Mouse (Mus musculus) kidney, adult 18-20 months (tissue): ENCODE data around the gene Mylk.
A peak's percentile ranks its signal among the peaks of the same experiment; 100 is the strongest.
"Not testable (repeated sequence)": the region's sequence is repeated elsewhere in the genome, so short reads cannot be mapped to it uniquely, and the experiment has no call there.

Source experiments
- DNase-seq: peaks from one replicate; pipeline ENCODE4 v3.0.0; 2021

Mylk gene

GRCm38 (mm10) chr16:34772445-34773032, 27.5 kb downstream of the Mylk start:
- no peak for DNase-seq

- DNase-seq: no peak
These were observed 37.4 kb downstream of the Mylk start for GRCm38 (mm10) chr16:34782442-34782841.

- no peak for DNase-seq
These were observed 38.5 kb downstream of the Mylk start for GRCm38 (mm10) chr16:34783536-34783935.

GRCm38 (mm10) chr16:34784675-34785074, 39.7 kb downstream of the Mylk start:
- DNase-seq: no peak

GRCm38 (mm10) chr16:34792555-34792954, 47.5 kb downstream of the Mylk start:
- DNase-seq: no peak

- DNase-seq: no peak
These were observed 48.0 kb downstream of the Mylk start for GRCm38 (mm10) chr16:34793000-34793399.

- DNase-seq: no peak
These were observed 56.2 kb downstream of the Mylk start for GRCm38 (mm10) chr16:34801222-34801621.

GRCm38 (mm10) chr16:34804286-34805010, 59.4 kb downstream of the Mylk start:
- DNase-seq: no peak

GRCm38 (mm10) chr16:34806883-34807767, 62.1 kb downstream of the Mylk start:
- peak; percentile 59 for DNase-seq

- no peak for DNase-seq
These were observed 62.8 kb downstream of the Mylk start for GRCm38 (mm10) chr16:34807768-34808275.

GRCm38 (mm10) chr16:34812165-34812564, 67.2 kb downstream of the Mylk start:
- no peak for DNase-seq

GRCm38 (mm10) chr16:34813161-34813560, 68.2 kb downstream of the Mylk start:
- not testable (repeated sequence) for DNase-seq

GRCm38 (mm10) chr16:34813570-34813969, 68.6 kb downstream of the Mylk start:
- DNase-seq: no peak

GRCm38 (mm10) chr16:34814612-34815011, 69.6 kb downstream of the Mylk start:
- DNase-seq: no peak

GRCm38 (mm10) chr16:34816548-34816947, 71.5 kb downstream of the Mylk start:
- DNase-seq: no peak

- DNase-seq: no peak
These were observed 80.2 kb downstream of the Mylk start for GRCm38 (mm10) chr16:34825111-34825744.

GRCm38 (mm10) chr16:34834477-34834876, 89.5 kb downstream of the Mylk start:
- DNase-seq: no peak

GRCm38 (mm10) chr16:34839004-34839703, 94.1 kb downstream of the Mylk start:
- no peak for DNase-seq

GRCm38 (mm10) chr16:34839704-34840331, 94.8 kb downstream of the Mylk start:
- no peak for DNase-seq

- DNase-seq: no peak
These were observed 99.8 kb downstream of the Mylk start for GRCm38 (mm10) chr16:34844783-34845182.

GRCm38 (mm10) chr16:34847638-34848037, 102.6 kb downstream of the Mylk start:
- no peak for DNase-seq

- peak; percentile 48 for DNase-seq
These were observed 109.1 kb downstream of the Mylk start for GRCm38 (mm10) chr16:34854066-34854465.
